Mouse (Mus musculus) heart, postnatal 25 days (tissue): ENCODE measurements around the gene Rgs12. TPM values are rescaled to one million over a fixed set of nuclear protein-coding genes. Genes with fewer than 3 reads are reported as not detected.

ENCODE experiments used
- DNase-seq: peaks from one replicate; pipeline ENCODE4 v3.0.0; 2022; ENCODE audit warnings: low spot score
- intact Hi-C: fragments of 180-260 bp; cut with DNase I; formaldehyde crosslinking; loops from one replicate; pipeline ENCODE4 v1.15.1; 2025
- total RNA-seq, 2 experiments: library from RNA; stranded (reverse); gene quantifications; 2 replicates each; pipeline ENCODE4 v1.2.3; 2021

The Rgs12 gene
- total RNA-seq, 2 experiments from 2014 or later: 16.0 to 16.2 TPM

DNA sequence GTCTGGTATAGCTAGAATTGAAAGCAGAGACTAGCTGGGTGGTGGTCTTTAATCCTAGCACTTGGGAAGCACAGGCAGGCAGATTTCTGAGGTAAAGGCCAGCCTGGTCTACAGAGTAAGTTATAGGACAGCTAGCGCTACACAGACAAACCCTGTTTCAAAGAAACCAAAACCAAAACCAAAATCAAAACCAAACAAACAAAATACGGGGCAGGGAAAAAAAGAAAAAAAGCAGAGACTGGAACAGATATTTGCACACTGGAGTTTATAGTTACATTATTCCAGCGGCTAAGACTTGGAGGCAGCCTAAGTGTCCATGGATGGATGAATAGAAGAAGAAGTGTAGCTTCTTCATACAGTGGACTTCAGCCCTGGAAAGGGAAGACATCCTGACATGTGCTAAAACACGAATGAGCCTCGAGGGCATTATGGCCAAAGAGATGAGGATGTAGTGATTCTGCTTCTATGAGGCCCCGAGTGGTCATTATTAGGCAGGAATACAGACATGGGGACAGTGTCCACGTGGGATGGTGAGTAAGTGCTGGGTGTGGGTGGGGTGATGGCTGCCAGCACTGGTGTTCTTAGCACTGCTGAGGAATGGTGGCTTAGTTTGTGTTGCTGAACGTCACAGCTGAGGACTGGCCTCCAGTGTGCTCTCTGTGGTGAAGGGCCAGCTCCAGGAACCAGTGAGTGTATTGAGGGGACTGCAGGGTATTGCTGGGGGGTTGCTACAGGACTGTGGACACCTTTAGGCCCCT is 24.5 kb downstream of the Rgs12 start:
- DNase-seq: no peak

DNA sequence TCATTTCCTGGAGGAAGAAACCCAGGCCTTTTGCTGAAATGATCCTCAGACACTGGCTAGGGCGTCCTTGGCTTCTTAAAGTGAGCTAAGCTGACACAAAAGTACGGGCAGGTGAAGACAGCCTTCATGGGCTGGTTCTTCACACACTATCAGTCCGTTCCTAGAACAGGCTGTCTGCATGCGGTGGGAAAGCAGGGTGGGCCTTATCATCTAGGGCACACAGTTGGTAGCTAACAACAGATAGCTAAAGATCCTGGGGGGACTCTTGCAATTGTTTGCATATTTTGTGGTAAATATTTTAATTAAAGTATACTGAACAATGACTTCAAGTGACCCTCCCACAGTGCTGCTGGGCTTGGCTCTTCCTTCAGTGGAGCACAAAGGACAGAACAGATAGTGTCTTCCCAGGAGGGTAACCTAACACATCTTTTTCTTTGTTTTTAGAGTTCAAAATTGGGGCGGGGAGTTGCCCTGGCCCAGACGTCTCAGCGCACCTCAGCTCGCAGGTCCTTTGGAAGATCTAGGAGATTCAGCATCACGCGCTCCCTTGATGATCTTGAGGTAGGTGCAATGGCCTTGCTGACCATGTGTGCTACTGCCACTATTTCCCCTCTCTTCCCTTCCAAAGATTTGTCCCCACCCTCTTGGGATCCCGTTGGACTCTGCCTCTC is 25.7 kb downstream of the Rgs12 start:
- DNase-seq: no peak
- intact Hi-C loops: no loop called here

More for the DNA sequence above, 24.5 kb downstream of the Rgs12 start:
- intact Hi-C loops: no loop called here

DNA sequence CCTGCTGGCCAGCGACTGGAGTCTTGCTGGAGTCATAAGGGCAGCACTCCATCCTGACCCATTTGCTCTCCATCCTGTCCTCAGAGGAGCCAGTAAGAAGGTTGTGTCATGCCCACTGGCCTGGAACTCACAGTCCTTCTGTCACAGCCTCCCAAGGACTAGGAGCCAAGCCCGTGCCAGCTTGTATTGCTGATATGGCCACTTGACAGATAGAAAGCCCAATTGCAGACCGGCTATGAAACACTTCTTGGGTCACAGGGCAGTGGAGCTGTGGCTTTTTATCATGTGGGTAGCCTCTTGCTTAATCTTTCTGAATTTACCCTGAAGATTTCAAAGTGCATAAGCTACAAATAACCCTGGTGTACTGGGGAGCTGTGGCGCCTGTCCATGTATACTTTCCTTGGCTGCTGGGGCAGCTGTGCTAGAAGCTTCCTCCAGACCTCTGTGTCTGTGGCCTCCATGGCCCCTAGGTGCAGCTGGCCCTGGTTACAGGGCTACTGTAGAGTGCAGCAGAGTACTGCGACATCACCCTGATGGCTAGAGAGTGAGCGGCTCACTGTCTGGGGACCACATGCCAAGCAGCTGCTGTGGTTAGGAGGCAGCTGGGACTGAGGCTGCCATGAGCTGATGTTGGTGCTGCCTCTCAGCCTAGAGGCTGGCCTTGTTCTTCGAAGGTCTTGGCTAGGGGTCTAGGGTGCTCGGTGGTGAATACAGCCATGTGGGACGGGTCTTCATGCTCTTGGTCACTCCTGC is 27.5 kb downstream of the Rgs12 start:
- intact Hi-C loops: no loop called here
- no peak for DNase-seq

DNA sequence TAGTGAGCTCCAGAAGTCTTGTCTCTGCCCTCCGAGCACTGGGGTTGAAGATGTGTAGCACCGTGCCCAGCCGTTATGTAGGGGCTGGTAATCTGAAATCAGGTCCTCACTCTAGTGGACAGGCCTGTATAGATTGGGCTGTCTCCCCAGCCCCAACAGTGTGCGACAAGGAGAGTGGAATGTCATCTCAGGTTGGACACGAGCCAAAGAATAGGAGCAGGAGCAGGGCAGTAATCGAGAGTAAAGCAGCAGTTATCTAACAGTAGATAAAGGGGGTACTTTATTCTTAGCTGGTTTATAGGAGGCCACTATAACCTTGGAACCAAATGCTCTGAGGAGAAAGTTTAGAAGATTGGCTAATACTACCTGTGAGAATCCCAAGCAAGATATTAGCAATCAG is 30.9 kb downstream of the Rgs12 start:
- intact Hi-C loops: no loop called here
- DNase-seq: no peak

- DNase-seq: no peak
- intact Hi-C loops: no loop called here
Measured at GRCm38 (mm10) chr5:34981734-34982133, 32.5 kb downstream of the Rgs12 start.

DNA sequence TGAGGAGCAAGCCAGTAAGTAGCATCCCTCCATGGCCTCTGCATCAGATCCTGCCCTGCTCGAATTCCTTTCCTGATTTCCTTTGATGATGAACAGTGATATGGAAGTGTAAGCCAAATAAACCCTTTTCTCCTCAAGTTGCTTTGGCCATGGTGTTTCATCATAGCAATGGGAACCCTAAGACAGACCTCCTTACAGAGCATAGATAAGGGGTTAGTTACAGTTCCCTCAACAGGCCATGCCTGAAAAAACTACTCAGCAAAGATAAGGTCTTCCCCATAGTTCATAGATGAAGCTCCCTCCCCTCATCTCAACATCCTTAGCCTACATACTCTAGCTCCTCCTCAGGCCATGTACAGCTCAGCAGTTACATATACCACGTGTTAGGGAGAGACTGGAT is 35.7 kb downstream of the Rgs12 start:
- no peak for DNase-seq
- intact Hi-C loops: no loop called here

DNA sequence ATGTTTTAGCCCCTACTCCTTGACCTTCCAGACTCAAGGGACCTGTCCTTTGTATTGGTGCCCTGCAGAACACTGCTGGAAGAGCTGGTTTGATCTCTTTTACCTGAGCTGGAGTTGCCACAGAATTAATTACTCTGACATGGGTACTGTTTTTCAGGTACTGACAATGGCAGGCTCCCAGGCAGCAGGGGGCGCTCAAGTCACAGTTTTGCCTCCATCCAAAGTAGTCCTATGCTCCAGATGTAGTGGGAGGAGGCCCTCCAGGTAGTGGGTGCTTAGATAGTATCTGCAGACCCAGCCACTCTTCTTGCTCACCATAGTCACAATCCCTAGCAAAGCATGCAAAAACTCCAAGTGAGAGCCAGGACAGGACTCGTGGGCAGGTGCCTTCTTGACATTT is 36.6 kb downstream of the Rgs12 start:
- intact Hi-C loops: loop anchor here (1.0 kb wide), 3 partner anchors 39 to 71 kb away; no protein-coding TSS in a partner anchor

GRCm38 (mm10) chr5:34987396-34987795 is 38.2 kb downstream of the Rgs12 start:
- intact Hi-C loops: no loop called here
- no peak for DNase-seq

More for the DNA sequence above, 36.6 kb downstream of the Rgs12 start:
- peak; percentile 48 for DNase-seq

DNA sequence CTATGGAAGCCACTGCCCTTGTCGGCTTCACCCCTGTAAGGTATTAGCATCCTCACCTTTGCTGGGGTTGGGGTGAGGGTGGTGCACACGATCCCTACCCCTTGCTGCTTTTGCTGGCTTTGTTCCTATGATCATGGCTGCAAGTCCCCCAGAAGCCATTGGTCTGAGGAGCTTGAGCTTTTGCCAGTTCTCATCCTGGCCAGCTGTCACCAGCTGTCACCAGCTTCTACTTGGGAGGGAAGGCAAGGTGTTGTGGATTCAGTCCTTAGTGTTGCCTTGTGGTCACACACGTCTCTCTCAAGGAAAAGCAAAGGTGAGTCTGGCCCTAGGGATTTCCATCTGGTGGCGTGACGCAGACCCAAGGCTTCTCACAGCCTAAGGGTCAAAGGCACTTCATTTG is 39.4 kb downstream of the Rgs12 start:
- intact Hi-C loops: no loop called here
- no peak for DNase-seq

DNA sequence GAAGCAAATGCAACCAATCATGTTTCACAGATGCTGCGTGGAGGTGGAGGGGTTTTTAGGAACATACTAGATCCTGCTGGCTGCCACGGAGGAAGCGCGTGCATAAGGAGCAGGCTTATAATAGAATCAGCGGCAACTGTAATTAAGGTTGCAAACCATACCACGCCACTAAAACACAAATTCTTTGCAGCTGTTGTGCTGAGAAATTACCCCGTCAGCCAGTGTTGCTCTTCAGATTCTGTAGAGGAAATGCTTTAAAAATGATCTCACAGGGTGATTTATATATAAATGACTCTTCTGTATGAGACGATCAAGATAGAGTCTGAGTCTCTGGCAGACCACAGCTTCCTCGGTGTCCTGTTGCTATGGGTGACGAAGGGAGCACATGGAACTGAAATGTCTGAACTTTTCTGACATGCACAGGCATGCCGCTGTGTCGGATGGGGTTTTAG is 40.1 kb downstream of the Rgs12 start:
- no peak for DNase-seq
- intact Hi-C loops: no loop called here

DNA sequence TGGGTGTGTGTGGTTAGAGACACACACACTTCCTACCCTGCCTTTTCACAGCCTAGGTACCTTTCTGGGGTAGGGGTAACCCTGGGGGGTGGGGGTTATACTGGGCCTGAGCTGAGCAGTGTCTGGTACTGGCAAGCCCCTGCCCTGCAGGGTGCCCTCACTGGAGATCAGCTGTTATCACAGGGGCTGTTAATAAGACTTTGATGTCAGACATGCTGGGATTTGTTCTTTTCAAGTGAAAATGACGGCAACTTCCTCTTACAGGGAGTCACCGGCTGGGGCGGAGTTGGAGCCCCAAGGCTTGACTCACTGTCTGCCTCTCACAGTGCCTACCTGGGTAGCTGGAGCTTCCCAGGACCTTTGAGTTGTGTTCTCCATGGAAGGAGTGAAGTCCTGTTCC is 49.5 kb downstream of the Rgs12 start:
- no peak for DNase-seq
- intact Hi-C loops: no loop called here

- intact Hi-C loops: no loop called here
- DNase-seq: no peak
Measured at GRCm38 (mm10) chr5:34999281-34999680, 50.0 kb downstream of the Rgs12 start.

- intact Hi-C loops: no loop called here
- DNase-seq: no peak
Measured at GRCm38 (mm10) chr5:35000323-35000722, 51.1 kb downstream of the Rgs12 start.

DNA sequence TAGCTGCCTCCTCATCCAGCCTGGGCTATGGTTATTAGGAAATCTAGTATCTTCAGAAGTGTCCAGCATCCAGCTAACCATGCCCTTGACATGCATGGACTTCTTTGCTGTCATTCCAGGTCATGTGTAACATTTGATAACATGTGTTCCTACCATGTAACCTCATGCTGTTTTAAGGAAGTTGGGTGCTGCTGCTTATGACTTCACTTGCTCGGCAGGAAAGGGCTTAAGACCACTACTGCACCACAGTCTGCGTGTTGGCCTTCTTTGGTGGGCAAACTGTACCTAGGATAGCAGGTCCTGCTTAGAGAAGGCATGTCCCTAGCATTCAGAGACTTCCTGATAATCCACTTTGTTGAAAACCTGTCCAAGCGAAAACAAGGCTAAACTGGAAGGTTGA is 51.9 kb downstream of the Rgs12 start:
- intact Hi-C loops: no loop called here
- DNase-seq: no peak

DNA sequence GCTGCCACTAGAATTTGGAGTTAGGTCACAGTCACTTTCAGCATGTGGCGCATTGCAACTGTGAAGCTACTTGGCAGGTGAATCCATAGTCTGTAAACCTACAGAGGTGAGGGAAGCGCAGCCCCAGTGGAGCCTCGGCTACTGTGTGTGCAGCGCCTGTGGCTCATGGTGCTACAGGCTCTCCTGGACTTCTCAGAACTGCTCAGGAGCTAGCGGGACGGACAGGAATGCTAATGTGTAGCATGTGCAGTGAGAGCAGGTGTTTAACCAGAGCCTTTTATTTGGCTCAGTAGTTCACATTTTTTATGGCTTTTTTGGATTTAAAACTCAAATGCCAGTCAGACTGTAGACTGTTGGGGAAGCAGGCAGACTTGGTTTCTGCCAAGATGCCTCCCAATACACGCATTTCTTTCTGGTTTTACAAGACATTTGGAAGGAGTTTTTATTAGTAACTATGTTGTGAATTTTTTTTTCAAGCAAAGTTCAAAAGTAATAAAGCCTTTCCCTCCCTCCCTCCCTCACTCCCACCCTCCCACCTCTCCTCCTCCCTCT is 54.4 kb downstream of the Rgs12 start:
- intact Hi-C loops: no loop called here

DNA sequence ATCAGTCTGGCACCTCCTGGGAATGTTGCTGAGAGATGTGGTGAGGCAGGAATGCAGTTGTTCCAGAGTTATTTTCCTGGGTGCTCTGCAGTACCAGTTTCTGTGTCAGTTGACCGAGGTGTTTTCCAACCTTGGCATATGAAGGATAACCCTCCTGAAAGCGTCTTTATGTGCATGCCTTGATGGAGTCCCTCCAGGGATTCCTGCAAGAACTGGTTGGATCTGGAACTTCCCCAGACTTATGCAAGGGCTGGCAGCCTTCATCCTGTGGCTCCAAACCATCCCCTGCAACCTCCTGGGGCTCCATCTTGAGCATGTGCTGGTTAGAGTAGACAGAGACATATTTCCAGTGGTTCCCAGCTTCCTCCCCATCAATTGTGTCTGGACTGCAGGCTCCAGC is 55.5 kb downstream of the Rgs12 start:
- intact Hi-C loops: no loop called here
- no peak for DNase-seq

More for the DNA sequence above, 54.4 kb downstream of the Rgs12 start:
- DNase-seq: no peak

GRCm38 (mm10) chr5:35005659-35006058 is 56.4 kb downstream of the Rgs12 start:
- DNase-seq: no peak
- intact Hi-C loops: no loop called here

DNA sequence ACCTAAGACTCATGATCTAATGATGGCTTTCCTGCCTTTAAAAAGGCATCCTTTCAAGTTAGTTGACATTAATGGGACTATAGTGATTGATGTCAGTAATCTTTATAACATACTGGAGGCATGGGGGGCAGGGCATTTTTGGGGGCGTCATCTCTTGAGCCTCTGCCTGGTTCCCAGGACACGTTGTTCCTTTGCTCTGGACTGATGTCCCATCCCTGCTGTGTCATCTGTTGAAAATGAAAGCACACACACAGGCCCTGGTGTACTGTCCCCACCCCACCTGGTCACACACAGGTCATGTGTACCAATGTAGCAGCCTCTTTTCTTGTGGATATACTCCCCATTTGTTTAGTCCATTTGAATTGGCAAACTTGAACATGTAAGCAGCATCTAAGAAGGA is 57.4 kb downstream of the Rgs12 start:
- no peak for DNase-seq
- intact Hi-C loops: no loop called here

DNA sequence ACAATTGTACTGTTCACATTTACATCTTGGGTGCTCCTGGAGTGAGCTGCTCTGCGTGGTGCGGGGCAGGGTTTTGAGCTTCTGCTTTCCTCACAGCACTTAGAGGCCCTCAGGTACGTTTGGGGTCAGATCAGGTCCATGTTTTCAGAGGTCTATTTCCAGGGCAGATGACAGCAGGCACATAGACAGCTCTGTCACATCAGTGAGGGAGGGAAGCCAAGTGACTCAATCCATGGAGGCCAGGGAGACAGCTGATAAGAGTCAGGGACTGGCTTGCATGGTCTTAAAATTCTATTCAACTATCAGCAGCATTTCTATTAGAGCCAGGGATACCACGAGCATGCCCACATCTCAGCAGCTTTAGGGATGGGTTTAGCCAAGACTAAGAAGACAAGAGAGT is 59.9 kb downstream of the Rgs12 start:
- DNase-seq: no peak
- intact Hi-C loops: no loop called here

DNA sequence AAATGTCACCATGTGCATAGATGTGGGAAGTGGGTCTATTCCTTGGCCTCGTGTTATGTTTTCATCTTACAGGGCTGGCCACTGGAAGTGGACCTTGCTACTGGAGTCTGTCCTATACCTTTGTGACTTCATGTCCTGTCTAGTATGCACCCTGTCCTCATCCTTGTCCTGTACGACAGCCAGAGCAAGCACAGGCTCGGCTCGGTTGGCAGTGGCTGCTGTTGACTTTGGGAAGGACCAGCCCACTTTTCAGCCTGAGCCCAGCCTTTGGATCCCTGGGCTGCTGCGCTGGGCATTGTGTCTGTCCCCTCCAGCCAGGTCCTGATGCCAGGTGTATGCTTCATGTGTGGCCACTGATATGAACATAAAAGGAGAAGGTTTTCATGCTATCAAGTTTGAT is 61.4 kb downstream of the Rgs12 start:
- DNase-seq: no peak
- intact Hi-C loops: no loop called here
